Mouse (Mus musculus) erythroblast, embryonic 14.5 days (primary cell): ENCODE data around the gene Zbtb6. TPM values are rescaled to one million over a fixed set of nuclear protein-coding genes. Genes with fewer than 3 reads are reported as not detected.
A peak's percentile ranks its signal among the peaks of the same experiment; 100 is the strongest.

Source experiments
- H3K27me3 ChIP-seq: 2 replicates; pipeline ENCODE4 v1.6.1; 2012; ENCODE audit warnings: inconsistent platforms; ENCODE audit not compliant: control insufficient read depth
- H3K36me3 ChIP-seq: 2 replicates; pipeline ENCODE4 v1.6.1; 2012; ENCODE audit warnings: mild to moderate bottlenecking, inconsistent platforms; ENCODE audit not compliant: control insufficient read depth
- H3K4me1 ChIP-seq: 2 replicates; pipeline ENCODE4 v1.6.1; 2012; ENCODE audit warnings: inconsistent platforms; ENCODE audit not compliant: control insufficient read depth
- H3K4me3 ChIP-seq: replicated peaks from 2 replicates; pipeline ENCODE3; 2012; ENCODE audit warnings: moderate library complexity, mild to moderate bottlenecking, inconsistent platforms
- H3K9me3 ChIP-seq: 2 replicates; pipeline ENCODE4 v1.6.1; 2012; ENCODE audit warnings: low read length, inconsistent platforms, mixed read lengths; ENCODE audit not compliant: control insufficient read depth
- GATA1 ChIP-seq: IDR thresholded peaks from 2 replicates; pipeline ENCODE4 v1.6.1; 2012; ENCODE audit warnings: low read length, inconsistent platforms, mixed read lengths
- TAL1 ChIP-seq: IDR thresholded peaks from 3 replicates; pipeline ENCODE4 v1.6.1; 2012; ENCODE audit warnings: low read length, inconsistent platforms, mixed read lengths
- polyA plus RNA-seq: library from polyadenylated mRNA; stranded (reverse); fragments of >175 nt; gene quantifications from 2 replicates; pipeline ENCODE4 v1.2.3, GENCODE M21; 2012

Gene Zbtb6
- polyA plus RNA-seq, 1 experiment: 0.04 TPM

DNA sequence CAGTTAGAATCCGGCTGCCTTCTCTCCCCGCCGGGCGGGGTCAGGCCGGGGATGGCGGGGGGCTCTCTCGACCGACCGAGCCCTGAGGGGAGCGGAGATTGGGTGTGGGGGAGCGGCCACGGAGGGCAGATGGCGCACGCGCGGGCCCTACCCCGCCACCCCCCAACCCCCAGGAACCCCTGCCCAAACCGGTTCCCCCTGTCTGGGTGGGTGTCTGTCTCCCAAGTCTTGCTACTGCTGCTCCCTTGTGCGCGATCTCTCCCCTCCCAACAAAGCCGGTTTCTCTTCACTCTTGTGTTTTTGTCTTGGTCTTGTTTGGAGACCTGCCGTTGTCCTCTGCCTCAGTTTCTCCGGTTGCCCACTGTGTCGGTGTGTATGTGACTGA lies 9.4 kb upstream of the Zbtb6 start:
- peak overlapping the region; percentile 93 for H3K4me3 ChIP-seq
- TF ChIP-seq GATA1 (no peak), TAL1 (no peak)
- H3K27me3 ChIP-seq: no peaks in the 10 kb centered on the region
- H3K36me3 ChIP-seq: peaks cover 2% of the 10 kb centered on the region
- no peaks in the 10 kb centered on the region for H3K9me3 ChIP-seq
- peaks cover 30% of the 10 kb centered on the region for H3K4me1 ChIP-seq

DNA sequence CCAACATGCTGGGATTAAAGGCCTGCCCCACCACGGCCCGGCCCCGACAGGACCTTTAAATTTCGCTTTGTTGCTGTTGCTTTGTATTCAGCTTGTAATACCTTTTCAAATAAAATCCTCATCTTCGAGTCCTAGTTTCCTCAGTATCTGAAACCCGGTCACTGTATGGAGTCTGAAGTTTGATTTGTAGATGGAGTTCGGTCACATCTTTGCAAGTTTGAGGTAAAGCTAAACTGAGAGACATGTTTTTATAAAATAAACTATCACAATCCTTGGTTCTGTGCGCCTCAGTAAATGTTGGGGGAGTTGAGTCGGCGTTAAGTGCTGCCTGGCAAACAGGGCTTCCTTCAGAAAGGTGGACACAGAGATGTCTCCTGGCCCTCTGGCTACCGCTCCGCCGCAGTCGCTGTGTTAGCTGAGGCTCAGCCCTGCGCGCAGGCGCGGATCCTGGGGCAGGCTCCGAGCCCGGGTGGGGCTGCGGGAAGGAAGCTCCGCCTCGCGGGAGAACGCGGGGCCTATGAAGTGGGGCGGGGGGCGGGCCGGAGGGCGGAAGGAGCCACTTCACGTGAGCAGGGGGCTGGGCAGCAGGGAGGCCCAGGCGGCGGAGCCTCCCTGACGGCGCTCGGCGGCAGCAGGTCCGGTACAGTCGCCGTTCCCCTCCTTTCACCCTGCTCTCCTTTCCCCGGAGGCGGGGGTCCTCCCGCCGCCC lies 8.8 kb upstream of the Zbtb6 start:
- Histone ChIP-seq H3K27me3 (no peaks in the 10 kb centered on the region), H3K9me3 (no peaks in the 10 kb centered on the region), H3K36me3 (peaks cover 2% of the 10 kb centered on the region), H3K4me1 (peaks cover 30% of the 10 kb centered on the region), H3K4me3 (peak overlapping the region; percentile 93)
- TF ChIP-seq TAL1 (no peak), GATA1 (no peak)

DNA sequence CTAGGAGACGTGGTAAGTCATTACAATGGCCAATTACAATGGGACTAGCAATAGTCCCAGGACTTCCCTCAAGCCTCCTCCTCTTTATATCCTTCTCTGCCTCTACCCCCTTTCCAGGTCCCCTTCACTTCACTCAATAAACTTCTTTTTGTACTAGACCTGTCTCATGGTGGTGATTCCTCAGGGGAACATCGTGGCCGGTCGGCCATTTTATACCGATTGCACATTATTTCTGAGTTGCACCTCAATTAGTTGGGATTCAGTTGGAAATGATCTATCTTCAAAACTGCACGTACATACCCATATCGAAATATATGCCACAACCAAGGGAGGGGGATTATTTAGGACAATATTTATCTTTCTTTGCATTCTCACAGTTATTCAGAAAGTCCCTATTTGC lies 11.4 kb downstream of the Zbtb6 start:
- Histone ChIP-seq H3K4me1 (peaks cover 34% of the 10 kb centered on the region), H3K4me3 (peak overlapping the region; percentile 99), H3K27me3 (no peaks in the 10 kb centered on the region), H3K36me3 (peaks cover 43% of the 10 kb centered on the region), H3K9me3 (no peaks in the 10 kb centered on the region)
- no peak for TF ChIP-seq GATA1
- no peak for TF ChIP-seq TAL1

DNA sequence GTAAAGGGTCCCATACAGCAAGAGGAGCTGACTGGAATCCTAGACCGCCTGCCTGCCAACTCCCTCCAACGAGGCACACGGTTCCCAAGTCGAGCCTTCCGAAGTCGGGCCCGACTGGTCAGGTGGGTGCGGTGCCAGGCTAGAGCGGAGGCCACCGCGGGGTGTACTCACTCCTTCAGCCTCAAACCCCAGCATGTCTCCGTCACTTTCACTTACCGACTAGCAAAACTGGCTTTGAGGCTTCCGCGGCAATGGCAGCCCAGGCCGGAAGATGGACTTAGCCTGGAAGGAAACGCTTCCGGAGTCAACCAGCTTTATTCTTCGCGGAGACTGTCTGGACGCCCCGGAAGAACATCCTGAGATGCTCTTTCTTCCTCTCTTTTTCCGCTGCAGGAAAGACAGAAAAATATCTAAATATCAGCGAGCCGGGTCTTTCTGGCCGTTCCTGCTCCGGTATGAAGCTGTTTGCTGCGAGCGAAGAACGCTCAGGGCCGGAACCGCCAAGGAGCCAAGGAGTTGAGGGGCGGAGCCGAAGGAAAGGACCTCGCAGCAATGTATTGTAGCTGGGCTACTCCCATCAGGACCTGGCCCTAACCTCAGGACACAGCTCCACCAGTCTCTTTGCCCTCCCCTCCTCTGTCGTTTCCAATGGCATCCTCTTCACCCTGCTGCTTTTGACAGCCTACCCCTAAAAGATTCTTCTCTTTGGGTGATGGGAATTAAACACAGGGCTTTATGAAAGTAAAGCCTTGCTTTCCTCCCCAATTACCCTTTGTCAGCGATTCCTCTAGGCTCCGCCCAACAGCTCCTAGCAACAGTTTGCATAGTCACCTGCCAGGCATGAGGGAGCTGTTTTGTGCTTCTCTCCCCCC lies 12.1 kb downstream of the Zbtb6 start:
- Histone ChIP-seq H3K9me3 (no peaks in the 10 kb centered on the region), H3K4me3 (peak overlapping the region; percentile 99), H3K36me3 (peaks cover 39% of the 10 kb centered on the region), H3K27me3 (no peaks in the 10 kb centered on the region), H3K4me1 (peaks cover 34% of the 10 kb centered on the region)
- TF ChIP-seq TAL1 (no peak), GATA1 (no peak)

DNA sequence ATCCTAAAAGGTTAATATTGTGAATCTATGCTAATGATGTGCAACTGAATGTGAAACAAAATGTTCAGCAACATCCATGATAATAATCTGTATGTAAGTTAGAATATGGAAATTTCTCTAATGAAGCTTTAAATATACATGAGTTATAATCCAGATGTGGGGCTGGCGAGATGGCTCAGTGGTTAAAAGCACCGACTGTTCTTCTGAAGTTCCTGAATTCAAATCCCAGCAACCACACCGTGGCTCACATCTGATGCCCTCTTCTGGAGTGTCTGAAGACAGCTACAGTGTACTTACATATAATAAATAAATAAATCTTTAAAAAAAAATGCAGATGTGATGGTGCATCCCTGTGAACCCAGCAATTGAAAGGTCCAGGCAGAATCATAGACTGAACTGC lies 19.3 kb downstream of the Zbtb6 start:
- TF ChIP-seq GATA1 (no peak), TAL1 (no peak)
- Histone ChIP-seq H3K36me3 (peaks cover 42% of the 10 kb centered on the region), H3K4me1 (peaks cover 47% of the 10 kb centered on the region), H3K27me3 (no peaks in the 10 kb centered on the region), H3K9me3 (no peaks in the 10 kb centered on the region), H3K4me3 (peak overlapping the region; percentile 96)

DNA sequence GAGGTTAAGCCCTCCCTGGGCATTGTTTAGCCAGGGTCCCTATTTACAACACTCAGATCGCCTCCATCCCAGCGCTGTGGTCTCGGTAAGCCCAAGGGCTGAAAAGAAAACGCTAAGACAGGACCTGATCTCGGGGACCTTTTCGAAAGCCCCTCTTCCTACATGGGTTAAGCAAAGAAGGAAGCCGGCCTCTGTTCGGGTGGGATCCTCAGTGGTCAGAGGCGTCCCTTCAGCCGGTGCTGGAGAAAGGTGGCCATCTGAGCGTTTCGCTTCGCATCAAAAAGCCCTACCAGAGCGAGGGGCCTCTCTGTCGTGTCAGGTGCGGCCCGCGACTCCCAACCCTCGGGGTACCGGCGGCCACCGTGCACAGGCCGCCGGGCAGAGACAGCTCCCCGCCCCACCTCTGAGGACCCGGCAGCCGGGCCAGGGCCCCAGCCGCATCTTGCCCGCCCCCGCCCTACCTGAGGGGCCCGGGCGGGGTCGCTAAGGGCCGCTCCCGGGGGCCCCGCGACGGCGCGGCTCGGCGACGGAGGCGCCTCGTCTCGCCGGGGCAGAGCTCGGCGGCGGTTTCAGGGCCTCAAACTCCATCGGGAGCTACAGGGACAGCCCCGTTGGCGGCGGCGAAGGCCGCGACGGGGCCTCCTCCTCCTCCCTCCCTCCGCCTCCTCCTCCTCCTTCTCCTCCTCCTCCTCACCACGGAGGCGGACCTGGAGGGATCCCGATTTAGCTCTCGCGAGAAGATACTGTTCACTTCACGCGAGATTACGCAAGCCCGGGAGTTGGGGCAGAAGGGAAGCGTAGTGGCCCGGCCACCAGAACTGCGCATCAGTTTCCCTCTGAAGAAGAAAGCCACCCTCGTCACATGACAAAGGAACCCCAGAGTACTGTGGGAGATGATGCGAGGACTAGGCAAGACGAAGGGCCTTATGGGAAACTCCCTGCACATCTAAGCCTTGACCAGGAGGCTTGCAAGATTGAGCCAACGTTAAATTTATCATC lies 20.4 kb downstream of the Zbtb6 start, which contains the start of gene Rc3h2:
Gene Rc3h2, minus strand, starts transcription at position 598 of the 999 bp plus-strand sequence.
- peak within 1 kb of the TSS; percentile 96 for H3K4me3 ChIP-seq

DNA sequence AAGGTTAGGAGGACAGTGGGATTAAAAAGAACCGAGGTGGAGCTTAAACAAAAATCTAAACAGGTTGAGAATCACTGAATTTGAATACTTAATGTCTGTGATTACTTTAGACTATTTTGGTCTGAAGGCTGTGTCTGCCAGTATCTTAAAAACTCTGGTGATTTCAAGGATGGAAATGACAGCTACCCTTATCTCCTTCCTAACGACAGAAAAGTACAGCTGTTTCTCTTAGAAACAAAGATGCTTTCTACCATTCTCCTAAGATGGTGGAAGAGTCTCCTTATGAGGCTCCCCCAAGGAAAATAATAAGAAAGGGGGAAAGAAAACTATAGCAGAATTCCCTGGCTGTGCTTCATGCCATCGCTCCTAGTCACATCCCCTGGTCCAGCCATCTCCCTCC lies 21.1 kb downstream of the Zbtb6 start:
- H3K27me3 ChIP-seq: no peaks in the 10 kb centered on the region
- peaks cover 45% of the 10 kb centered on the region for H3K4me1 ChIP-seq
- H3K9me3 ChIP-seq: no peaks in the 10 kb centered on the region
- H3K36me3 ChIP-seq: peaks cover 32% of the 10 kb centered on the region
- no peak for TF ChIP-seq TAL1
- no peak; the same call in 1 of the 2 replicates for TF ChIP-seq GATA1
- H3K4me3 ChIP-seq: peak overlapping the region; percentile 96

More for the DNA sequence above, 20.4 kb downstream of the Zbtb6 start, which contains the start of gene Rc3h2:
- TF ChIP-seq GATA1: no peak
- no peak for TF ChIP-seq TAL1
- Histone ChIP-seq H3K9me3 (no peaks in the 10 kb centered on the region), H3K27me3 (no peaks in the 10 kb centered on the region), H3K4me1 (peaks cover 45% of the 10 kb centered on the region), H3K36me3 (peaks cover 35% of the 10 kb centered on the region)

DNA sequence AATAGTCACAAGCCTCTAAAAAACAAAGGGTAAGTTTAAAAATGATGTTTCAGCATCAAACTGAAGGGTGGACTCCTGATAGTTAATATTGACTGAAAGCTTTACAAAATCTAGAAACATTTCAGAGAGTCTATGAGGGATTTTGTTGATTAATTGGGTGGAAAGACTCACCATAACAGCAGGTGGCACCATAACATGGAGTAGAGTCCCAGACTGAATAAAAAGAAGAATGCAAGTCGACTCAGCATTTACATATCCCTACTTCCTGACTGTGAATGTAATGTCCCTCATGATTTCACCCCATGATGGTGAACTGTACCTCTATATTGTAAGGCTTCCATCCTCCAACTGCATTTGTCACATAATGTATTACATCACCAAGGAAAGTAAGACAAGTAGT lies 47.4 kb downstream of the Zbtb6 start:
- H3K36me3 ChIP-seq: peaks cover 73% of the 10 kb centered on the region
- no peaks in the 10 kb centered on the region for H3K27me3 ChIP-seq
- no peak for TF ChIP-seq GATA1
- no peak overlapping the region for H3K4me3 ChIP-seq
- H3K9me3 ChIP-seq: no peaks in the 10 kb centered on the region
- H3K4me1 ChIP-seq: no peaks in the 10 kb centered on the region
